Mouse (Mus musculus): ENCODE results near the gene Fuz. TPM values are rescaled to one million over a fixed set of nuclear protein-coding genes. Genes with fewer than 3 reads are reported as not detected.
A peak's percentile ranks its signal among the peaks of the same experiment; 100 is the strongest.

Fuz gene
- total RNA-seq, 2 experiments from 2014 or later = 12.2 to 18.2 TPM

DNA sequence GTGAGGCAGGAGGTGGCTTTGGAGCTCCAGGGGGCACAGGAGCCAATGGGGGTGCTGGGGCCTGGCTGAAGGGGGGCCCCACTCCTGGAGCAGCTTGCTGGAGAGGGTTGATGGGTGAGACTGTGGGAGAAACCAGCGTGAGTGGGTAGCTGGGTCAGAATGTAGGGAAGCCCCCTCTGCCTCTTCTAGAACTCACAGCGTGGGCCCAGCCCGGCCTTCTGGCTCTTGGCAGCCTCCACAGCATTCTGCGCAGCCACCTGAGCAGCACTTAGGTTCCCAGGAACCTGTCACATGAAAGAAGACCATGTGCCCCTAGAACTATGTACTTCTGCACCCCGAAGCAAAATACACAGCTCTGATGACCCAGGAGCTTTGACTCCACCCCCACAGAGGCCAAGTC is 11.2 kb upstream of the Fuz start:
- intact Hi-C loops (cut with DNase I) = no loop called here
- DNase-seq = no peak

DNA sequence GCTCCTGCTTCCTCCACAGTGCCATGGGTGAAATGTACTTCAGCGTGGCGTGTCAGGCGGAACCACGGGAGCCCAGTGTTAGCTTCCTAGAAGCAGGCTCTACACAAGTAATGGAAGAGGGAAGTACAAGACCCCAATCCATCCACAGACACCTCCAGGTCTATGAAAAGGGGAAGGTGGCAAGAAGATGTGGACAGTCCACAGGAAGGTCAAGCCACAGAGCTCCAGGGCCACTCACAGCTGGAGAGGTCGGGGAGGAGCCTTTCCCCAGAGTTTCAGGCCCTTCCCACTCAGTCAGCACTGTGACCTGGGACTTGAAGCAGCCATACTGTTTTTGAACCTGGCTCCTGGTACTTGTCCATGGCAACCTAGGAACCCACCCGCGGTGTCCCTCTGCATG is 8.9 kb upstream of the Fuz start:
- intact Hi-C loops (cut with DNase I) = no loop called here

DNA sequence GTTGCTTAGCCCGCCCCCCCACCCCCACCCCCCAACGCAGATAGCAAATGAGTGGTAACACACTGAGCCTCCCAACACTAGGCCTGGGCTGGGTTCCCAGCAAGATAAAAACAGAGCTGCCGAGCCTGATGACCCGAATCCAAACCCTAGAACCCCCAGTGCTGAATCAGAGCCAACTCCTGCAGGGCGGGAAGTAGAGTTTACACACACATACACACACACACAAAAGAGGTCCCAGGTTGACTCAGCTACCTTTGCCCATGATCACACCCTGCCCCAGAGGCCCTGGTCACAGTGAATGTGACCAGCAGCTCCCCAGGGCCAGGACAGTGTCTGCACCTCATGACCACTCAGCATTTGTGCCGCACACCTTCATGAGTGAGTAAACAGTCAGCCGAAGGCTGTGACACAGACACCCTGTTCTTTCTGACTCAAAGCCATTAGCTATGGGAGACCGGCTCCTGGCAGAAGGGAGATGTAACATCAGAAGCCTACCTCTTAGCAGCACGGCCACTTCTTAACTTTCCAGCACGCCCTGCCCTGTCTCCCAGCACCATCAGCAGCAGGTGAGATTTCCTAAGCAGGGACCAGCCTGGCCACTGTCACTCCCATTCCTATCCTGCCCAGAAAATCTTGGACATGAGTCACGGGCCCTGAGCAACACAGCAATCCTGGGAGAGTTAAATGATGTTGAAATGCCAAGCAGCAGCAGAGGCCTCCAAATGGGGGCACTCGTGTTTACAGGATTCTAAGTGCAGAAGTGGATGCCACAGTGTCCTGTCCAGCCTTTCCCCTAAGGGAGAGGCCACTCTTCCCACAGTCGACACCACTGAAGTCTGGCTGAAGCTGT is 7.4 kb upstream of the Fuz start:
- peak in 1 of 2 experiments; percentile 55 for DNase-seq

More for the DNA sequence above, 8.9 kb upstream of the Fuz start:
- DNase-seq = no peak

DNA sequence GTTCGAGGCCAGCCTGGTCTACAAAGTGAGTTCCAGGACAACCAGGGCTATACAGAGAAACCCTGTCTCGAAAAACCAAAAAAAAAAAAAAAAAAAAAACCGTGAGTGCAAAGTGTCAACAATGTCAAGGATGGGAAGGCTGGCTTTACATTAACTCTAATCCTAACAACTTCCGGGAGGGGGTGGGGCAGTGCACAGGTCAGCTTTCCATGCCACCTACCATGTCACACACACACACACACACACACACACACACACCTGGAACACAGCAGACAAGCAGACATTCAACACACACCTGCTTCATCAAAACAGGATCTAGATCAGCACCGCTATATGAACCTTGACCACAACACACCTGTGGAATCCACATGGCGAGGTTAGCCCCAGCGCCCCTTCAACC is 5.7 kb upstream of the Fuz start:
- no peak for DNase-seq
- intact Hi-C loops (cut with DNase I) = loop anchor here (2.0 kb wide), 1 partner anchor 17 kb away; no protein-coding TSS in a partner anchor

More for the DNA sequence above, 7.4 kb upstream of the Fuz start:
- intact Hi-C loops (cut with DNase I) = no loop called here

DNA sequence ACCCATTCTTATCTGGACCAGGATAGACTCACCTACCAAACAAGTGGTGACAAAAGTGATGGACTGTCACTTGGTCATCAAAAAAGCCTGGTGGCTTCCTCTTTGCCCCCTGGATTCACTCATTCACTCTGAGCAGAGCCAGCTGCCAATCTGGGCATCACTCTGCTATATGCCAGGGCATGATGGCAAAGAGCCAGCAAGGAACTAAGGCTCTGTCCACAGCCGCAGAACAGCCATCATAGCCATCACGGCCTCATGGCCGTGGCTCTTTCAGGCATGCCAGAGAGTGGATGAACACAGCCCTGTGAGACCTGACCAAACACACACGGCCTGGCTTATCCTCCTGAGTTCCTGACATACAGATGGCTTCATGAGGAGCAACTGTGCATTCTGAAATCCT is 5.1 kb upstream of the Fuz start:
- DNase-seq = no peak
- intact Hi-C loops (cut with DNase I) = loop anchor here (2.0 kb wide), 1 partner anchor 18 kb away; no protein-coding TSS in a partner anchor

DNA sequence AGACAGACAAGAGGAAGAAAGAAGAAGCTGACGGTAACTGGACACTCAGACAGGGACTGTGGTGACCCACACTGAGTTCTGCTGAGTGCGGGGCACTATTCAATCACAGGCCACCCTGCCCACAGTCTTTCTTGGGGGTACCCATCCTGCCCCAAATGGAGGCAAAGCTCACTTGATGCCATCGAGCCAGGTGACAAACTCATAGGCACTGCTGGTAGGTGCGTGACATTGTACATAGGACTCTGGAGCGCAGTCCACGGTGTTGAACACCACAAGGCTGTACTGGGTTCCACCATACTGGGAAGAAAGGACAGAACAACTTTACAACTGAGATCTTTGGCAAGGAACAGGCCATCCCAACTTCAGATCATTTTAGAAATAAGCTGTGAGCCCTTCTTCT is 4.3 kb upstream of the Fuz start:
- no peak for DNase-seq
- intact Hi-C loops (cut with DNase I) = loop anchor here (2.0 kb wide), 1 partner anchor 19 kb away; no protein-coding TSS in a partner anchor

DNA sequence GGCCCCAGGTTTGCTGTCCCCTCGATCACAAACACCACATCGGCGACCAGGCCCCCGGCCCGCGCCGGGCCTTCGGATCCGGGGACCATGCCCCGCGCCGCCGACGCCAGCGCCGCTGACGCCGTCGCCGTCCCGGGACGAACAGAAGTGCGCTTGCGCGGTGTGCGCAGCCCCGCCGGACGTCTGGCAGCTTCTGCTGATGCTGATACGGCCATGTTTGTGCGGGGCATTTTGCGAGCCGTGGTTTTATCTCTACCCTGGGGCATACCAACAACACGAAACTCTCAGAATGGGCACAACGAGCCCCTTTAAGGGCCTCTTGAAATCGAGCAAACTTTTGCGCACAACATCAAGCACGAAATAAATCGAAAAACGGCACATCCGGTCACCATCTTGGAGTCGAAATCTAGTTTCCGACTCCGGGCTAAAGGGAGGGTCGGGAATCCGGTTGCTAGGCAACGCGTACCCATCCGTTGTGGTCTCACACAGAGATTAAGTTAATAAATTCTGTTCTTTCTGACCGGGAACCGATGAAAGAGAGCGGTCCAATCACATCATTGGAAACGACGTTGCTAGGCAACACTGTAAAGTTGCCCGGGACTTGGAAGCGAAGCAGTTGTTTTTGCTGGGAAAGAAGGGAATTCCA is 3.5 kb upstream of the Fuz start, which contains the start of gene Med25:
Gene Med25 (minus strand): TSS at position 437 of the 646 bp plus-strand sequence.
- intact Hi-C loops (cut with DNase I) = no loop called here

DNA sequence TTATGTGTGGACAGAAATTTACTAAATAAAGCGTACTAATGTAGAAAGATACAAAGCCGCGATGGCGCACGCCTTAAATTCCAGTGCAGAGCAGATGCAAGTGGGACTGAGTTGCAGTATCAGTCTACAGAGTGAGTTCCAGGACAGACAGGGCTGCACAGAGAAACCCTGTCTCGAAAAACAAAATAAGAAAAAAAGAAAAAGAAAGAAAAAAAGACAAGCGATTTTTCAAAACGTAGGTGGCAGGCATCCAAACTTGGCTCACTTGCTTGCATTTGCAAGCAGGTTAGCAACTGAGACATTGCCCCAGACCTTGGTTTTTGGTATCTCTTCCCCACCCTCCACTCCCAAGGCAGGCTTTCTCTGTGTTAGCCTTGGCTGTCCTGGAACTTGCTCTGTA is 2.7 kb upstream of the Fuz start:
- DNase-seq = no peak
- intact Hi-C loops (cut with DNase I) = no loop called here

More for the DNA sequence above, 3.5 kb upstream of the Fuz start, which contains the start of gene Med25:
- DNase-seq = peak; percentile 93 to 95

DNA sequence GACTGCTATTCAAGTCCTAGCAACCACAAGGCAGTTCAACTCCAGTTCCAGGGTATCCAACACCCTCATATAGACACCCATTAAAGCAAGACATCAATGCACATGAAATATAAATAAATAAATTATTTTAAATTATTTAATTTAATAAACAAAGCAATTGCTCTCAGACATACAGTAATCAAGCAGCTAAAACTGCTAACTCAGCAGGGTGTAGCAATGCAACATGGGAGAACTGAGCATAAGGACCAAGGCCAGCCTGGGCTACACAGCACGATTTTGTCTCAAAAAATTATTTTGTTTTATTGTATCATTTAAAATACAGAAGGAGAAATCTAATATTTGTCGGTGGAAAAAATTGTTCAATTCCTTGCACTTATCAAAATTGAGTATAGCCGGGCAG is 1.7 kb upstream of the Fuz start:
- intact Hi-C loops (cut with DNase I) = no loop called here
- no peak for DNase-seq

DNA sequence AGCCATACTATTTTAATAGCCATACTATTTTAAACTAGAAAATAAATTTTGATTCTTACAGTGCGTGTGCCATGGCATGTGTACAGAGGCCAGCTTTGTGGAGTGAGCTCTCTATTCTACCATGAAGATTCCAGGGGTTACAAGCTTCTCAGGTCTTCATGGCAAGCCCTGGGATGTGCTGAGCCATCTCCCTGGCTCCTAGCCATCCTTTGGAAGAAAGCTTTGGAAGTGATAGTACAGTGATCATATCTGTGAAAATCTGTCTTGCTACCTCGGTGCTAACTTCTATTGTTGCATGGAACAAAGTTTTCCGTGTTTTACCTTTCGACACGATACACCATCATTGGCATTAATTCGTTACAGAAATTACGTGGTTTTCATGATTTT is 680 bp upstream of the Fuz start:
- intact Hi-C loops (cut with DNase I) = loop anchor here (5.0 kb wide), 1 partner anchor 57 kb away; no protein-coding TSS in a partner anchor
- no peak for DNase-seq

DNA sequence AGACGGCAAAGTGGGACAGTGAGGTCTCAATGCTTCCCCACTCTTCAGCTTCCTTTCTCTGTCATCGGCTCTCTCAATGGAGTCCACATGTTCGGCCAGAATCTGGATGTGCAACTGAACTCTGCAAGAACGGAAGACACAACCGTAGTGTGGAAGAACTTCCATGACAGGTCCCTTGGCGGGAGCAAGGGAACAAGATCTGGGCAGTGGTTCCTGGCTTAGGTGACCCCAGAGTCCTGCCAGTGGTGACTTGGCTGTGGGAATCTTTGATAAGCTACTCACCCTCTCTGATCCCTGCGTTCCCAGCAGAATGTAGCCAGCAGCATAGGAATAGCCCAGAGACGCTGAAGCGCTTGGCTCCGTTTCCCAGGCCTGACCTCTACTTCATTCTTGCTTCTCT is 620 bp downstream of the Fuz start:
- peak; percentile 48 to 57 for DNase-seq
- intact Hi-C loops (cut with DNase I) = loop anchor here (2.0 to 5.0 kb wide), 2 partner anchors 30 to 56 kb away; no protein-coding TSS in a partner anchor

DNA sequence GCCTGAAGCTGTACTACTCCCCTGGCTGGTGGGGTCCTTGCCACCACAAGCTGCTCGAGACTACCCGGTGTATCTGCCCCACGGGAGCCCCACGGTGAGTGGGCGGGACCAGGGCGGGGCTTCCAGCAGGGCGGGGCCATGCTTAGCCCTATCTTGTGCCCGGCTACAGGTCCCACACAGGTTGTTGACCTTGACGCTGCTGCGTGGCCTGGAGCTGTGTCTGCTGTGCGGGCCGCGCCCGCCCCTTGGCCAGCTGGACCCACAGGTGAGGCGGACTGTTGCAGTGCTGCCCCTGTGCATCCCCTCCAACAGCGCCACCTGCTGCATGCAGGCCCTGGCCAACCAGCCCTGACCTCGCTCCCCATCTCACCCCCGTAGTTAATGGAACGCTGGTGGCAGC is 2.7 kb downstream of the Fuz start:
- peak; percentile 30 to 51 for DNase-seq
- intact Hi-C loops (cut with DNase I) = loop anchor here (5.0 kb wide), 1 partner anchor 54 kb away; no protein-coding TSS in a partner anchor

DNA sequence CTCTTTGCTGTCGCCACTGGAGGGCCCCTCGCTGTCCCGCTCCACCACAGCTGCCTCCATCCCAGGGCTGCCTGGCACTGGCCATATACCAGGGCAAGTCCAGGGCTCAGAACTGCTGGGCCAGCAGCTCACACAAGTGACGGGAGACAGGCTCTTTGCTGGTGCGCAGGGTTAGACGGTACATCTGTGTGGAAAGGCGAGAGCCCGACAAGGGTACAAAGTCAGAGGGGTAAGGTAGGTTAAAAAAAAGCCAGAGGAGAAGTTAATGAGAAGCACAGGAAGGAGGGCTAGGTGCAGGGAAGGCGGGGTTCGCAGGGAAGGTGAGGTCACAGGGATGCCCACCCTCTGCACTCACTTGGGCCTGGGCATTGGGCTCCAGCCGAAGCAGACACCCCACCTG is 4.8 kb downstream of the Fuz start:
- DNase-seq = no peak
- intact Hi-C loops (cut with DNase I) = no loop called here

DNA sequence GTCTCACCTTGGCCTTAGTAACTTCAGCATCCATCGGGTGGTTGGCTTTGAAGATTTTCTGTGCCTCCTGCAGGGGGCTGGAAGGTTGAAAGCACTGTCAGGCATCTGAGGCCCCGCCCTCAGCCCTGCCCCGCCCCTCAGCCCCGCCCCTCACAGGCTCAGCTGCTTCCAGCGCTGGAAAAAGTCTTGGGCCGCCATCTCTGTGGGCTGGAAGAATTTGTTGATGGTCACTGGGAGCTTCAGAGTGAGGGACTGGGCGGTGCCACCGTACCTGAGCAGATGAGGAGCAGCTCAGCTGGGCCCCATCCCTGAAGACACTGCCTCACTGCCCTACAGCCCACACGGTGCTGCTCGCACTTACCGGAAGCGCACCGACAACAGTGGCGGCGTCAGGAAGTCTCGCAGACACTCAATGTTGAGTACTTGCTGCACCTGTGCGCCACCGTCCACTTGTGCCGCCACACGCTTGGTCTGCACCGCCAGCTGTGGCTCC is 5.4 kb downstream of the Fuz start:
- no peak for DNase-seq
- intact Hi-C loops (cut with DNase I) = no loop called here

DNA sequence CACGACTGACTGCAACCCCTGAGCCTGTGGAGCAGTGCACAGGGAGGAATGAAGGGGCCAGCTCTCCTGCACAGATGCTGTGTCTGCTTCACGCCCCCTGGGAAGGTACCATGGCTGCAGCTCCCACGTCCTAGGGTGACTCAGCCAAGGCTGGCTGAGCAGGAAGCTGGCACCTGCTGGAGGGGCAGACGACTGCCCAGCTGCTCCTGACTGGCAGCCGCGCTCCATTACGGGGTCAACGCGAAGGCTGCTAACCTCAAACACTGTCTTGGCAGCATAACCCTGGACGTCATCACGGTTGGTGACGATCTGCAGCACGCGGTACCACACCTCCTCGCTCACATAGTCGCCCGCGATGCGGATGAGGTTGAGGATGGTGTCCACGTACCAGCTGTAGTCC is 9.6 kb downstream of the Fuz start:
- intact Hi-C loops (cut with DNase I) = no loop called here
- DNase-seq = no peak

DNA sequence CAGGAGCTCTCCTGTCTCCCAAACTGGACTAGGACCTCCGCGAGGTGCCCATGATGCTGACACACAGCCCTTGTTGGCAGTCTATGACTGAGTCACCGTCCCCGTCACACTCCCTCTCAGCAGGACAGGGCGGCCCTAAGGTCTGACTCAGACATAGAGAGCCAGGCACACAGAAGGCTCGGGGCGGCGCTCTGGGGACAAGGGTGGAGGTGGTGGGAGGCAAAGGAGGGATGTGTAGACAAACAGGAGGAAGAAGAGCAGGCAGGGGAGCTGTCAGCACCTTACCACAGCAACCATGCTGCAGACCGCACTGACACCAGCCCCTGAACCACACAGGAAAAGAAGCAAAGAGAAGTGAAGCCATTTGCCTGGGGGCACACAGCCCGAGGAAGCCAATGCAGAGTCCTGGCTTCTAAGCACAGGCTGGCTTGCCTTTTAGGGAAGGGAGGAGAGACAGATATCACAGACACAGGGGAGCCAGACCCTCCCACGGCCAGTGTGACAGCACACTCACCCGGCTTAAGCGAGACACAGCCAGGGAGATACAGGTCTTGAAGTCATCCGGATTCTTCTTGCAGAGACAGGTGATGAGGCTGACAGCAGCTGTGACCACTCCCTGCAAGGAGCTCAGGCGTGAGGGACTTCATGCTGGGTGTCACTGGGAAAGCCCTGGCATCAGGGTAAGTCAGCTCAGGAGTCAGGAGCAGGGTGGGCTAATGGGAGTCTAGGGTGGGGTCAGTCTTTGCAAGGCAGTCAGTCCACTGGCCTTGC is 13.0 kb downstream of the Fuz start:
- DNase-seq = no peak

DNA sequence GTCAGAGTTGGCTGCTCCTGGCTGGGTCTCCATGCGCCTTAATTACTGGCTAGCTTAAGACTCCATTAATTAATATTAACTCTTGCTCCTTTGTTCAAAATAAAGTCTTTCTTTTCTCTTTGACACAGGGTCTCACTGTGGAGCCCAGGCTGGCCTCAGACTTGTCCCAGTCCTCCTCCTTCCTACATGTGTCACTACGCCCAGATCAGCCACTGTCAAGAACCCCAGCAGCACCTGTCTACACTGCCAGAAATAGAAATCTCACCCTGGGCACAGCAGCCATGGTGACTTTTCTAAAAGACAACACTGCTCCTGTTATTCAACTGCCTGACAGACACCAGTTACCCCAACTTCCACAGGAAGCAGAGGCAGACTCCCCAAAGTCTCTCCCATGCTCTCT is 18.5 kb downstream of the Fuz start:
- no peak for DNase-seq
- intact Hi-C loops (cut with DNase I) = no loop called here

More for the DNA sequence above, 13.0 kb downstream of the Fuz start:
- intact Hi-C loops (cut with DNase I) = no loop called here

DNA sequence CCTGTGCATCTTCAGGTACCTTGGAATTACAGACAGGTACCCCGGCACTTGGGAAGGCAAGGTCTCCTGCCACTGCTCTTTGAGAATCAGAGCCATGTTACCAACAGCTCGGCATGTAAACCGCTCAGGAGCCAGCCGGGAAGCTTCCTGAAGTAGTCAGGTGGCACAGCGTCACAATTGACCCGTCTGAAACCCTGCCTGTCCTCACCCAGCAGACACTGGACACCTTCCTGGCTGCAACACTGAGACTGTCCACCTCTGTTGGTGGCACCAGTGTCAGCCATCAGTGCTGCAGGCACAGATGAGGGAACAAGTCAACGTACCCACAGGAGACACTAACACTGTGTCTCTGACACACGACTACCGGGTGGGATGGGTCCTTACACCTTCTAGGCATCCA is 19.4 kb downstream of the Fuz start:
- intact Hi-C loops (cut with DNase I) = no loop called here
- DNase-seq = no peak

DNA sequence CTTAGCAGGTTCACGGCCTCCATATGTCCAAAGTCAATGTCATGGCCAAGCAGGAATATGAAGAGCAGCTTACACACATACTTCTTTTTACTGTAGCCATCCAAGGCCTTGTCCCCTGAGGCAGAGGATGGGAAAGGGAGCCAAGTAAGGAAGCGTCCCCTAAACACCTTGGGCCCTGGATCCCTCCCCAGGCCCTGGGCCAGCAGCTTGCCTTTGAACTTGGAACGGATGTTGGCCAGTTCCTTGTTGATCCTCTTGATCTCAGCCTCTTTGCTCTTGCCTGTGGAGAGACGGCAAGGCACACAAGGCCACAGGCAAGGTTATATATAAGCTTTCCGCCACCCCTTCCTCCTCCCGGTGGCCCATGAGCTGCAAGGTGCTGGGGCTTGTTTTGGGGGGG is 20.3 kb downstream of the Fuz start:
- DNase-seq = no peak
- intact Hi-C loops (cut with DNase I) = no loop called here

DNA sequence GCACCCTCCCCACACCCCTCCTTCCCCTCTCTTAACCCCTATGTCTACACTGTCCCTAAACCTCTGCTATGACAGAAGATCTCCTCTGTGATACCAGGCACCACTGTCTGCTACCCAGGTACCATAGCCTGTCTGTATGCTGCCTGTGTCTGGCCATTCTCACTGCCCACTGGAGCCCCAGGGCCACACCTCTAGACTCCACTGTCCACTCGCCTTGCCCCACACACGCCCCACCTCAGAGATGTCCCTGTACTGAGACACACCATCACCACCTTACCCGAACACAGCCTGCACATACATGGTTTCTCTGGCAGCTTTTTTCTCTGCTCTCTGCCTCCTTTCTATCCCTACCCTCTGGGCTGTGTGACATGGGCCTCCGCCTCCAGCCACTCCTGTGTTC is 21.0 kb downstream of the Fuz start:
- DNase-seq = no peak
- intact Hi-C loops (cut with DNase I) = no loop called here

DNA sequence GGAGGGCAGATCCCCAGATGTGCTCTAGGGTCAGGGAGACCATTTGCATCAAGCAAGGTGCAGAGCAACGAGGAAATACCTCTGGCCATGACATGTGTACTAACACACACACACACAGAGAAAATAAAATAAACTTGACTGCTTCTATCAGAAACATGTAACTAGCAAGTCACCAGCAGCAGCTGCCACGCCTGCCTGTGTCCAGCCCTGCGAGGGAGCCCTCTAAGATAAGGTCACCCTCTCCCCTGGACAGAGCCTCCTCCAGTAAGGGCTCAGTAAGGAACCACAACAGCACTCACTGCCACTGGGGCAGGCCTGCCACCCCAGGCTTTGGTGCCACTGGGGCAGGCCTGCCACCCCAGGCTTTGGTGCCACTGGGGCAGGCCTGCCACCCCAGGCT is 22.3 kb downstream of the Fuz start:
- no peak for DNase-seq
- intact Hi-C loops (cut with DNase I) = no loop called here

All from heart, postnatal 10 days (tissue).